Mouse (Mus musculus) megakaryocyte progenitor cell, adult 5-6 weeks (primary cell): ENCODE measurements around the gene Ep300. TPM values are rescaled to one million over a fixed set of nuclear protein-coding genes. Genes with fewer than 3 reads are reported as not detected.

Experiments
- ATAC-seq: replicated peaks from 2 replicates; pipeline ENCODE4 v1.8.0; 2016; ENCODE audit warnings: mild to moderate bottlenecking, moderate TSS enrichment, inconsistent platforms; ENCODE audit not compliant: poor library complexity
- total RNA-seq, 2 experiments: library from RNA; stranded (forward) in 1 of 2; stranded (reverse) in 1 of 2; fragments of 157-497, 149-512 nt in 1 of 2; fragments of 200-1000 nt in 1 of 2; gene quantifications; 2 replicates each; pipeline versions ENCODE4 v1.2.3 to v1.2.4; 2015 to 2017

The Ep300 gene
- total RNA-seq (2015) (112 and 132 TPM in 2 replicates), total RNA-seq (2017) (22.4 and 23.7 TPM in 2 replicates)

DNA sequence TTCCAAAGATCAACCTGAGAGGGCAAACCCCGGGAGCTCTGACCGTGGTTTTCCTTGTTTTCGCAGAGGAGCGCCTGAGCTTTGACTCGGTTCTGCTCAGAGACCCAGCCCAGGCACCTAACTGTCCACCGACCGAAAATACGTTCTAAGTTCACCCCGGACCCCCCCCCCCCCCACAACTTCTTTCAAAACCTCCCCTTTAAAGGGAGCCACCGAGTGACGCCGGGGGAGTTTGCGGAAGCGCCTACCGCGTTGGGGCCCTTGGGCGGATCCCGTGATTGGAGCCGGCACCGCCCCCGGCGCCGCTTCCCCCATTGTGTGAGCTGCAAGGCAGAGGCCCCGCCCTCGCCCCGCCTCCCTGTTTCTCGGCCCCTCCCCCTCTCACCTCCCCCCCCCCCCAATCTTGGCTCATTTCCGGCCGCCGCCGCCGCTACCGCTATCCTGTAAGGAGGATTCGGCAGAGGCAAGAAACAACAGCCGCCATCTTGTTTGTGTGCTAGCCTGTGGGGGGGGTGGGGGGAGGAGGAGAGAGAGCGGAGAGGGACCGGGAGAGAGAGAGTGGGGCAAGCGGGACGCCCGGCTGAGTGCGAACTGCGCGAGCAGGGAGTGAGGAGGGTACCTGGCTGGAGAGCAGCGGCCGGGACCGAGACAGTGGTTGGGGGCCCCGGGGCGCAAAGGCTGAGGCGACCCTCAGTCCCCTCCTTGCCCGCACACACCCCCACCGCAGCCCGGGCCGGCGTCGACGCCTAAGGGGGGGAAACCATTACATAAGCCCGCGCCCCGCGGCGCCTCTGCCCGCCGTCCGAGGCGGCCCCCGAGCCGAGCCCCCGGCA lies at the start of gene Ep300:
Gene Ep300, plus strand, starts transcription at position 439 of the 833 bp plus-strand sequence.
- peak; percentile 85 for ATAC-seq

DNA sequence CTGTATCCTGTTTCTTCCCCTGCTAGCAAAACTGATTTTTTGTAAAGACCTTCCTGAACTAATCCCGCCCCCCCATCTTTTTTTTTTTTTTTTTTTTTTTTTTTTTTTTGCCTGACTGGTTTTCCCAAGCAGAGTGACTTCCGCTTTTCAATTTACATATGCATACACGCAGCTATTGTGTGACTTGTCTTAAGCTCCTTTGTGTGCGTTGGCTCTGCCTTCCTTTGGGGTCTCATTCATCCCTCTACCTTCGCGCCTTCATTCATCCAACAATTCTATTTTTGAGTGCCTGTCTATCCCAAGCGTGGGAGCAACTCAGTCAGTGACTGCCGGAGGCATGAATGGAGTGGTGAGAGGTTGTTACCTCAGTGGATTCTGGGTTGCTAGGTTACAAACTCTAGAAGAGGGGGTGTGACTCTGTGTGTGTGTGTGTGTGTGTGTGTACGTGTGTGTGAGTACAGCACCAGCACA lies 49.2 kb upstream of the Ep300 start:
- no peak for ATAC-seq

DNA sequence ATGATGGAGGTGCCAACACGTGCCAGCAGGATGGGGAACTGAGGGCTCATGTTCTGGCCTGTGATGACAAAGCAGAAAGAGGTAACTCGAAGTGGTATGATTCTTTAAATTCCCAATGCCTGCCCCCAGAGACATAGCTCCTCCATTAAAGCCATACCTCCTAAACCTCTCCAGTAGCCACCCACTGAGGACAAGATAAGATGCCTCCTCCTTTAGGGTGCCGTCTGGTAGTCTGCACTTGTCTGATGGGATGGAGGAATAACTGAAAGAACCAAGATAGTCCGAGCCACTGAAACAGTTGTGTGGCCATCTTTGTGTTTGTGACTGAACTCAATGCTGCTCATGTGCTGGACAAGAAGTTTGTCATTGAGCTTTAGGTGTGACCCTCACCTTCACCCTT lies 47.0 kb upstream of the Ep300 start:
- ATAC-seq, result peak; percentile 46

DNA sequence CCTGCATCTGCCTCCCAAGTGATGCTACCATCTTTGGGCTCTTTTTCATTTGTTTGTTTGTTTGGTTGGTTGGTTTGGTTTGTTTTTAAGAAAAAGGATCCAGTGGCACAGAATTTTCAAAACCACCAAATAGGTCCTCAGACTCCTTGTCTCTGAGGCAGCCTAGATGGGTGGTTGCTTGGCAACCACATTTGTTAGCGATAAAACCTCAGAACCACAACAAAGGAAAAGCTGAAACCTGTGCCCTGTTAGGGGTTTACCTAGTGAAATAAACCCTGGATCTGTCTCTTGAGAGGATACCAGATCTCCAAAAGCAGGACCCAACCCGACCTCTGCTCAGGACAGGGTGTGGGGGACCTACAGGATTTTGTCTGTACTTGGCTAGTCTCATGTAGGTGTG lies 45.6 kb upstream of the Ep300 start:
- ATAC-seq, result no peak

DNA sequence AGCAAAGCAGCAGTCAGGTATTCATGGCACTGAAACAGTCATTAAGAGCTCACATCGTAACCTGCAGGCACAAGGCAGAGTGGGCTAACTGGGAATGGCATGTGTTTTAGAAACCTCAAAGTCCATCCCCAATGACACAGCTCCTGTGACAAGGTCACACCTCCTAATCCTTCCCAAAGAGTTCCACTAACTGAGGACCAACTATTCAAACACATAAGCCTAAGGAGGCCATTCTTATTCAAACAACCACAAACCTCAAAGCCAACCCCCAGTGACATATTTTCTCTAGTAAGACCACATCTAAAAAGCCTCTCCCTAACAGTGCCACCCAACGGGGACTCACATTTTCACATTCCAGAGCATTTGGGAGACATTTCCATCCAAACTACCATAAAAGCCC lies 40.2 kb upstream of the Ep300 start:
- no peak for ATAC-seq

DNA sequence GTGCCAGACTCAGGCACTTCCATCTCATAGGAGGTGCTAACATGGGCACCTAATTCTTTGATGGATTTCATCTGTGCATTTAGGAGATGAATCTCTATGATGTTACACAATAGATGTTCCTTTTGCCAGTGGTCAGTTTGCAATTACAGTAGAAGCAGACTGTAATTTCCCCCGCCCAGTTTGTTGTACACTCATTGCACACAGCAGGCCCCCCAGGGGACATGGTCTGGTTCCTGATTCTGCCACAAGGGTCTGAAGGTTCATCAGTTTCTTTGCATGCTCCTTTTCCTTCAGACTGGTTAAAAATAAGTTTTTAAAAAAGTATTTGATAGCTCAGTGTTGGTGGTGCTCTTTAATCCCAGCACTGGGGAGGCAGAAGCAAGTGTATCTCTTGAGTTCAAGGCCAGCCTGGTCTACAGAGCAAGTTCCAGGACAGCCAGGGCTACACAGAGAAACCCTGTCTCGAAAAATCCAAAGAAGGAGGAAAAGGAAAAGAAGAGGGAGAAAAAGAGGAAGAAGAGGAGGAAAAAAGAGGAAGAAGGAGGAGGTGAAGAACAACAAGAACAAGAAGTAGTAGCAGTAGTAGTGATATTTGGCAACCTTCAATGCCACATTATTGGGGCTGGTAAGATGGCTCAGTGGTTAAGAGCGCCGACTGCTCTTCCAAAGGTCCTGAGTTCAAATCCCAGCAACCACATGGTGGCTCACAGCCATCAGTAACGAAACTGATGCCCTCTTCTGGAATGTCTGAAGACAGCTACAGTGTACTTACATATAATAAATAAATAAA lies 39.6 kb upstream of the Ep300 start:
- ATAC-seq, result no peak

DNA sequence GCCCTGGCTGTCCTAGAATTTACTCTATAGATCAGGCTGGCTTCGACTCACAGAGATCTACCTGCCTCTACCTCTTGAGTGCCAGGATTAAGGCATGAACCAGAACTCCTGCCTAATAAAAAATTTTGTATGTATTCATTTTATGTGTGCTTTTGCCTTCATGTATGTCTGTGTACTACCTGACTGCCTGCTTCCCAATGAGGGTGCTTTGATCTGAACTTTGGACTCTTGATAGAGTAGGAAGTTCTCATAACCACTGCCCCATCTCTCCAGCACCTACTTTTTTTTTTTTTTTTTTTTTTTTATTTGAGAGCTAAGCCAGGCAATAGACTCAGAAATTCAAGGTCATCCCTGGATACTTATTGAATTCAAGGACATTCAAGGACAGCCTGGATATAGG lies 31.7 kb upstream of the Ep300 start:
- no peak for ATAC-seq

DNA sequence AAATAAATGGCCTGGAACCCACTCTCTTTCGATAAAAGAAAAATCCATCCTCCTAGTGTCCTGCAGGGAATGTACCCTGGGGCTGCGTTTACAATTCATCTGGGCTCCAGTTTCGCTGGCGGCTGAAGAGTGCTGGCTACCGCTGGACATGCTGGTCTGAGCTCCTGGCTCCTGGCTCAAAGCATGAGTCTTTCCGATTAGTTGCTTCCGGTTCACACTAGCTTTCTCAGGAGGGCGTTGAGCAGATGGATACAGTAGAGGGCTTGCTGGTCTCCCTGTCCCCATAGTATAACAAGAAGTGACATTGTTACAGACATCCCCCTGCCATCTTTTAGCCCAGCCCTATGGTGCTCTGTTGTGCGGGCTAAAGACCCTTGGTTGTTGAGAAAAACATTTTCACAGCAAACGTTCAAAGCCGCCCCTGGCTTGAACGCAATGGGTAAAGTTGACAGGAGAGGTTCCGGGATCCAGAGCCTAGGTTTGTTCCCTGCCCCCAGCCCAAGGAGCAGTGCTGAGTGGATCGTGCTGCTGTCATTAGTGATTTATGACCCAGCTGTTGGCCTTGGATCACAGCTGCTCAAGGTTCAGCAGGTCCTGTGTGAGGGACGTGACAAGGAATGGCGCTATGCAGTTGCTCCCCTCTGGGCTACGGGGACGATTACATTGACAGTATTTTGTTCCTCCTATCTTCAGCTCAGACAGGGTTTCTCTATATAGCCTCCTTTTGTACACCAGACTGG lies 30.4 kb upstream of the Ep300 start:
- no peak for ATAC-seq

DNA sequence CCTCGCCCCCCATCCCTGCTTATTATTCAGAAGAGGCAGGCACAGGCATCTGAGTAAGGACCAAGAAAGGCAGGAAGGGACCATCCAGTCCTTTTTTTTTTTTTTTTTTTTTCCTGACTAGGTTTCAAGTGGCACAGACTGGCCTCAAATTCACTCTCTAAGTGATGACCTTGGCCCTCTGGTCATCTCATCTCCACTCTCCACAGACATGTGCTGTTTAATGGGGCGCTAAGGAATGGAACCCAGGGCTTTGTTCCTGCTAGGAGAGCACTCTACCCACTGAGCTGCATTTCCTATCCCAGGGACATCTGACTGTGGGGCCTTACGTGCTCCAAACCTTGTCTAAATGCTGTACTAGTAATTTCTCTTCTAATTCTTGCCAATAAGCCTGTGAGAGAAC lies 29.2 kb upstream of the Ep300 start:
- ATAC-seq, result no peak

DNA sequence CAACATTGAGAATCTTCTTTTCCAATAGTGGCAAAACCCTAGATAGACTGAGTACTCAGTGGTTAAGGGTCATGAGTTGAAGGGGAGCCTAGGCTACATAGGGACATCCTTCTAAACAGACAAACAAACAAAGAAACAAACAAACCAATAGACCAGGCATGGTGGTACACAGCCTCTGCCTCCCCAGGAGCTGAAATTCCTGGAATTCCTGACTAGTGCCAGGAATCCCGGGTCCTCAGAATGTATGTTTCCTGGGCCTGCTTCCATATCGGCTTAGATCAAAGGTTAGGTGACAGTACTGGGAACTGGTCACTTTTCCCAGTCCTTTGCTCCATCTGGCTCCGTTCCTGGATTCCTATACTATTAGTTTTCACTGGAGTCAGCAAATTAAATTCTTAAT lies 23.6 kb upstream of the Ep300 start:
- no peak for ATAC-seq

DNA sequence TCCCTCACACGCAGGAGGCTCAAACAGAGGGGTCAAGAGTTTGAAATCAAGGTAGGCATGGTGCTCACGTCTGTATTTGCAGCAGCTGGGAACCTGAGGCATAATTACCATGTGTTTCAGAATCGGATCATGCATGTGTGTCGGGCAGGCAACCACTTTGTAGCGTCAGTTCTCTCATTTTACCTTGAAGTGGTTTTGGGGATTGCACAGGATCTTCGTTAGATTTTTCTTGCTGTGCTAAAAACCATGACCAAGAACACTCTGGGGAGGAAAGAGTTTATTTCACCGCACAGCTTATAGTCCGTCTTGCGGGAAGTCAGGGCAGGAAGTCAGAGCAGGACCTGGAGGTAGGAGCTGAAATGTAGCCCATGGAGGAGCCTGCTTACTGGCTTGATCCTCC lies 23.2 kb upstream of the Ep300 start:
- no peak for ATAC-seq

DNA sequence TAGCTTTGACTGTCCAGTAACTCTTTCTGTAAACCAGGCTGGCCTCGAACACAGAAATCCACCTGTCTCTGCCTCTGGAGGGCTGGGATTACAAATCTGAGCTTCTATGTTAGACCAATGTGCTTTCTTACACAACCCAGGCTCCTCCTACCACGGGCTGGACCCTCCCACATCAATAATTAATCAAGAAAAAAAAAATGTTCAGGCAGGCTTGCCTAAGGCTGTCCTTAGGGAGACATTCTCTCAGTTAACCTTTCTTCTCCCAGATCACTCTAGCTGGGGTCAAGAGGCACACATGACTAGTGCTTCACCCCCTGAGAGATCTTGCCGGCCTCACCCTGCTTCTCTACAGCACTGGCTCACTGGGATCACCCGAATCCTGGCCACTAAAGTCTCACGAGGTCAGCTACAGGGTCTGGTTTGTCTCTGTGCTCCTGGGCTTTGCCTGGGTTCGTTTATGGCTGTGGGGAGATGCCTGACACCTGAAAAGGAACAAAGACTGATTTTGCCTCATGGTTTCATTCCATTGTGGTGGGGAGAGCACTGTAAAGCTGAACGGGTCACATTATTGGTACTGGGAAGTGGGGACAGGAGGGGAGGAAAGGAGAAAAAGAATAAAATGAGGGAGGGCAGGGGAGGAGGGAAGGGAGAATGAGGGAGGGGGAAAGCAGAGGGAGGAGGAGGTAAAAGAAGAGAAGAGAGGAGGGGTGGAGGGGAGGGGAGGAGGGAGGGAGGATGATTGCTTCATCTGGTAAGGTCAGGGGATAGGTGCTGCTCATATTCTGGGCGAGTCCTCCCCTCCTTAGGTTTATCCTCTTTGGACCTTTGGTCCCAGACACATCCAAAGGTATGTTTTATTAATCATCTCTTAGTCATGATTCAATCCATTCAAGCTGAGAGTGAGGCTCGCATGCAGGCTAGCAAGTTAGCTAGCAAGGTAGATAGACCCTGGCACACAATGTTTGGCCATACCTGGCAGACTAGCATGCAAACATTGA lies 22.4 kb upstream of the Ep300 start:
- ATAC-seq, result no peak

DNA sequence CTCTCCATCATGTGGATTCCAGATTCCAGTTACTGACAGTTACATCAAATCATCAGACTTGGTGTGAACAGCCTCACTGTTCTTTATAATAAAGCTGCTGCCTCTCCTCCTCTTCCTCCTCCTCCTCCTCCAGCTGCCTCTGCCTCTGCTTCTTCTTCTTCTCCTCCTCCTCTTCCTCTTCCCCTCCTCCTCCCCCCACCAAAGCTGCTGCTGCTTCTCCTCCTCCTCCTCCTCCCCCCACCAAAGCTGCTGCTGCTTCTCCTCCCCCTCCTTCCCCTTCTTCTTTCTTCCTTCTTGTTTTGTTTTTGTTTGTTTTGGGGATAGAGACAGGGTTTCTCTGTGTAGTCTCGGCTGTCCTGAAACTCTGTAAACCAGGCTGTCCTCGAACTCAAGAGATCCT lies 17.1 kb upstream of the Ep300 start:
- ATAC-seq, result no peak

DNA sequence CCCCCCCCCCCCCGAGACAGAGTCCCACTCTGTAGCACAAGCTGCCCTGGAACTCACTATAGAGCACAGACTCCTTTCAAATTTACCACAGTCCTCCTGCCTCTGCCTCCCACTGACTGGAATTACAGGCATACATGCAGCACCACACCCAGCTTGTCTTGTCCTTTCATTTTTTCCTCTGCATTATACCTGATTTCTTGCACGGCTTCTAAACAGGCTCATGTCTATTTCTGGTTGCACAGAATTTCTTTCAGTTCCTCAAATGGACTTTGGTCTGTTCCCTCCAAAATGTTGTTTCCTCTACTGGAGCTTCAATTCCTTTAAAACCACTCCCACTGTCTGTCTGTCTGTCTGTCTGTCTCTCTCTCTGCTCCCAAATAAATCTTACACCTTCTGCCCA lies 16.6 kb upstream of the Ep300 start:
- ATAC-seq, result peak; percentile 44

DNA sequence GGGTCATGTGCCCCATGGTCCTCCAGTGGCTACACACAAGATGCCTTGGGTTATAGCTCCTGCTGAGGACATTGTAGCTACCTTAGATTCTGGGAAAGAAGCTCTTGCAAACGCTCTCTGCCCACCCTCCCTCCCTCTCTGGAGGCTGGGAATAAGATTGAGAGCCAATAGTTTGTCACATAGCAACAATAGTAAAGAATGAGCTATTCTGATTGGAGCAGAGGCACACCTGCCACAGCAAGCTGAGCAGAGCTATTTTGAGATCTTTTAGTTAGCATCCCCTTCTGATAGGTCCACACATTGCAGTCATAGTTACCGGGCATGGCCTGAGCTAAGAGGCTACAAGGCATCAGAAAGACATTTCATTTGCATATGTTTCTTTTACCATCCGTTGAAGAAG lies 8.2 kb upstream of the Ep300 start:
- ATAC-seq, result 0 out of 2 replicates have a peak, but pooled peaks have one; percentile 15

DNA sequence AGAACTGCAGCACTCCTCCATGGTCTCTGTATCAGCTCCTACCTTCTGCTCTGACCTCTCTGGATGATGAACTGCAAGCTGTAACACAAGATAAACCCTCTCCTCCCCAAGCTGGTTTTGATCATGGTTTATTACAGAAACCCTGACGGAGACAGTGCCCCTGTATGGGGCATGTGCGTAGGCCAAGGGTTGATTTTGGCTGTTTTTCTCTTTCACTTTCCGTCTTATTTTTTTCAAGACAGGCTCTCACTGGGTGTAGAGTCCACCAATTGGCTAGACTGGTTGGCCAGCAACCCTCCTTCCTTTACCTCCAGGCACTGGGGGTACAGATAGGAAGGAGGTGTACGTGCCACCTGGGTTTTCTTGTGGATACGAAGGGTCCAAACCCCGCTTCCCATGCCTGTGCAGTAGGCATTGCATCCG lies 7.4 kb upstream of the Ep300 start:
- peak; percentile 99 for ATAC-seq

DNA sequence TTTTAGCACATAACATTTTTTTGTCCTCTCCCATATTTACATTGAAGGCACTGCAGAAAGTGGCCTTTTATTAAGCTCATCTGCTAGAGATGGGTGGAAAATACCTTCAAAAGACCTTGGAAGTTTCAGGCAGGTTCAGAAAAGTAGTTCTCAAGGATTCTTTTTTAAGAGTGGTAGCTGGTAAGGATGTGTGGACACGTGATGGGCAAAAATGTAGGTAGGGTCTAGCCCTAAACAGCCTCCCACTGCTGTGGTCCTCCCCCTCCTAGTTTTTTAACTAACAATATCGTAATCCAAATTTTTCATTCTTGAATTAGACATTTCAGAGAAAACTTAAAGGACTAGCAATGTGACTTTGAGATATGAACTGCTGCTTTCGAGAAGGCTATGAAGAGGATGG lies 685 bp upstream of the Ep300 start:
- no peak for ATAC-seq

DNA sequence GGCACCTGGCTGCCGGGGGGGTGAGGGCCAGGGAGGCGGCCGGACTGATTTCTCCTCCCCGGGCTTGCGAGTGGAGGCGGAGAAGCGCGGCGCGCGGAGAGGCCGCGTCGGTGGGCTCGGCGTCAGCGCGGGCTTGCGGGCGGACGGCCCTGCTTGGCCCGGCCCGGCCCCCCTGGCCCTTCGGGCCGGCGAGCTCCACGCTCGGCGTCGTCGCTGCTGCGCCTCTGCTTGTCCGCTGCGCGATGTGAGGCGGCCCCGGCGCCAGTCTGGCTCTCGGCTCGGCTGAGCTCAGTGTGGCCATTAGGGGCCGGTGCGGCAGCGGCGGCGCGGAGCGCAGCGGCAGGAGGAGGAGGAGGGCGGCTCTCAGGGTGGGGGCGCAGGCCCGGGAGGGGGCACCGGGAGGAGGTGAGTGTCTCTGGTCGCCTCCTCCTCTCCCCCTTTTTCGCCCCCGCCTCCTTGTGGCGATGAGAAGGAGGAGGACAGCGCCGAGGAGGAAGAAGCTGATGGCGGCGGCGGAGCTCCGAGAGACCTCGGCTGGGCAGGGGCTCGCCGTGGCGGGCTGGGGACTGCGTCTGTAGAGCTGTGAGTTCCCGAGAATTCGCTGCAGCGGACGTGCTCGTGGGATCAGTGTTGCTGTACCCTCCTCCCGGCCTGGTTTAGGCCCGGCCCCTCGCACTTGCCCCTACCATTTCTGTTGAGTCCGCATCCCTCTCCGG lies 753 bp downstream of the Ep300 start:
- peak; percentile 70 for ATAC-seq

DNA sequence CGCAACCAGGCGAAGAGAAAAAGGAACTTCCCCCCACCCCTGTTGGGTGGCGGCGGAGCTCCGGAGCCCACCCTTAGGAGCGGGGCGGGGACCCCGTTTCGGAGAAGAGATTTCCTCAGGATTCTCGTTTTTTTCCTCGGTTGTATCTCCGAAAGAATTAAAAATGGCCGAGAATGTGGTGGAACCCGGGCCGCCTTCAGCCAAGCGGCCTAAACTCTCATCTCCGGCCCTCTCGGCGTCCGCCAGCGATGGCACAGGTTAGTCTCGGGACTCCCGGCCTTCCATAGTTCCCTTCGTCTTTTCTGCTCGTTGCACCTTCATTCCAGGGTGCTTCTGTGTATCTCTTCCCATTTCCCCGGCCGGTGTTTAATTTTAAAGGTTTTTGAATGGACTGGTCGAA lies 1.3 kb downstream of the Ep300 start:
- ATAC-seq, result no peak
